Mouse (Mus musculus) neural tube, embryonic 12.5 days (tissue): Measurements from ENCODE around the gene Gje1. TPM values are rescaled to one million over a fixed set of nuclear protein-coding genes. Genes with fewer than 3 reads are reported as not detected.

Experiments used
- ATAC-seq: fragments of 200-750 bp; cut with Nextera tagmentation; 2 replicates; pipeline ENCODE4 v1.8.0; 2017; ENCODE audit warnings: low read depth, mild to moderate bottlenecking, moderate TSS enrichment, moderate library complexity; ENCODE audit not compliant: low FRiP score
- H3K27ac ChIP-seq: fragments of 300-500 bp; sonication (generic); 2 replicates; pipeline ENCODE4 v1.5.1; 2016
- H3K27me3 ChIP-seq: fragments of 300-500 bp; sonication (generic); replicated peaks from 2 replicates; pipeline ENCODE4 v1.6.1; 2016; ENCODE audit warnings: mild to moderate bottlenecking
- H3K36me3 ChIP-seq: fragments of 300-500 bp; sonication (generic); 2 replicates; pipeline ENCODE4 v1.6.1; 2016; ENCODE audit warnings: mild to moderate bottlenecking
- H3K4me1 ChIP-seq: fragments of 300-500 bp; sonication (generic); 2 replicates; pipeline ENCODE4 v1.6.1; 2016
- H3K4me2 ChIP-seq: fragments of 300-500 bp; sonication (generic); replicated peaks from 2 replicates; pipeline ENCODE4 v1.6.1; 2016; ENCODE audit warnings: mild to moderate bottlenecking
- H3K4me3 ChIP-seq: fragments of 300-500 bp; sonication (generic); 2 replicates; pipeline ENCODE4 v1.5.1; 2016
- H3K9ac ChIP-seq: fragments of 300-500 bp; sonication (generic); 2 replicates; pipeline ENCODE4 v1.6.1; 2016; ENCODE audit warnings: mild to moderate bottlenecking
- H3K9me3 ChIP-seq: fragments of 300-500 bp; sonication (generic); 2 replicates; pipeline ENCODE4 v1.6.1; 2016; ENCODE audit warnings: mild to moderate bottlenecking
- WGBS: fragments of 180-500 bp; shearing (Covaris S2); methylation state at CpG from one replicate; pipeline ENCODE4 v1.1.7; 2016; 5-methylcytosine and 5-hydroxymethylcytosine counted together
- polyA plus RNA-seq: library from polyadenylated mRNA; unstranded; fragments of >200 nt; fragmentation: Nextera tagmentation; extraction: Ambion mirVana; gene quantifications from 2 replicates; pipeline ENCODE4 v1.2.1, GENCODE M21; 2016

Gene Gje1
- polyA plus RNA-seq = not detected in 2 replicates

GRCm38 (mm10) chr10:14718114-14718513 is at the start of gene Gje1:
Gene Gje1, minus strand, starts transcription at chr10:14718214.
- ATAC-seq = no peak
- H3K27ac ChIP-seq = no peak within 1 kb of the TSS
- H3K4me2 ChIP-seq = no peak within 1 kb of the TSS
- no peak within 1 kb of the TSS for H3K4me3 ChIP-seq
- H3K27me3 ChIP-seq = no peaks in the 10 kb centered on the region
- H3K4me1 ChIP-seq = no peaks in the 10 kb centered on the region
- no peaks in the 10 kb centered on the region for H3K36me3 ChIP-seq
- H3K9me3 ChIP-seq = no peaks in the 10 kb centered on the region
- 69% methylated on average over 3 of the region's 3 CpGs for WGBS
- H3K9ac ChIP-seq = no peak within 1 kb of the TSS

GRCm38 (mm10) chr10:14760618-14761017 is 42.6 kb upstream of the Gje1 start:
- ATAC-seq = no peak
- WGBS = 20% methylated on average over 8 of the region's 8 CpGs
- peak overlapping the region; percentile 73 for H3K4me2 ChIP-seq
- no peak overlapping the region for H3K9ac ChIP-seq
- H3K4me3 ChIP-seq = peak overlapping the region; percentile 33; the same call in 1 of the 2 replicates
- H3K4me1 ChIP-seq = peaks cover 5% of the 10 kb centered on the region; the same call in 1 of the 2 replicates
- H3K36me3 ChIP-seq = no peaks in the 10 kb centered on the region
- H3K27me3 ChIP-seq = peaks cover 6% of the 10 kb centered on the region; the same call in 1 of the 2 replicates
- no peaks in the 10 kb centered on the region for H3K9me3 ChIP-seq
- no peak overlapping the region for H3K27ac ChIP-seq

- 0 out of 2 replicates have a peak, but pooled peaks have one; percentile 58 for ATAC-seq
- Histone ChIP-seq H3K4me1 (peaks cover 5% of the 10 kb centered on the region; the same call in 1 of the 2 replicates), H3K4me2 (peak overlapping the region; percentile 73), H3K9ac (no peak overlapping the region), H3K36me3 (no peaks in the 10 kb centered on the region), H3K27me3 (peaks cover 6% of the 10 kb centered on the region; the same call in 1 of the 2 replicates), H3K9me3 (no peaks in the 10 kb centered on the region), H3K4me3 (peak overlapping the region; percentile 33), H3K27ac (no peak overlapping the region)
- 2% methylated on average over 35 of the region's 35 CpGs for WGBS
Observed at GRCm38 (mm10) chr10:14759665-14760558, 41.9 kb upstream of the Gje1 start.

- 17% methylated on average over 2 of the region's 2 CpGs for WGBS
- no peak for ATAC-seq
- no peak overlapping the region for H3K4me2 ChIP-seq
- H3K4me1 ChIP-seq = no peaks in the 10 kb centered on the region
- no peak overlapping the region for H3K4me3 ChIP-seq
- H3K27me3 ChIP-seq = no peaks in the 10 kb centered on the region
- H3K27ac ChIP-seq = no peak overlapping the region
- H3K36me3 ChIP-seq = no peaks in the 10 kb centered on the region
- no peak overlapping the region for H3K9ac ChIP-seq
- no peaks in the 10 kb centered on the region for H3K9me3 ChIP-seq
Observed at GRCm38 (mm10) chr10:14734285-14734684, 16.3 kb upstream of the Gje1 start.

GRCm38 (mm10) chr10:14725671-14726070 is 7.7 kb upstream of the Gje1 start:
- H3K9ac ChIP-seq = no peak overlapping the region
- H3K4me3 ChIP-seq = no peak overlapping the region
- 75% methylated on average over 9 of the region's 9 CpGs for WGBS
- no peaks in the 10 kb centered on the region for H3K9me3 ChIP-seq
- no peak for ATAC-seq
- no peaks in the 10 kb centered on the region for H3K27me3 ChIP-seq
- H3K4me1 ChIP-seq = no peaks in the 10 kb centered on the region
- no peak overlapping the region for H3K4me2 ChIP-seq
- no peaks in the 10 kb centered on the region for H3K36me3 ChIP-seq
- H3K27ac ChIP-seq = no peak overlapping the region

GRCm38 (mm10) chr10:14705072-14706066 is 12.6 kb downstream of the Gje1 start, which contains the start of the genes Vta1 and Nmbr:
Gene Vta1, minus strand, starts transcription at chr10:14705560.
Gene Nmbr, plus strand, starts transcription at chr10:14705591.
- peak within 1 kb of the TSS; percentile 74 for H3K27ac ChIP-seq
- no peaks in the 10 kb centered on the region for H3K27me3 ChIP-seq
- peak; percentile 93 for ATAC-seq
- H3K36me3 ChIP-seq = no peaks in the 10 kb centered on the region
- H3K9me3 ChIP-seq = no peaks in the 10 kb centered on the region
- under 1% methylated on average over 50 of the region's 50 CpGs for WGBS
- peak within 1 kb of the TSS; percentile 81 for H3K9ac ChIP-seq
- H3K4me1 ChIP-seq = peaks cover 13% of the 10 kb centered on the region
- peak within 1 kb of the TSS; percentile 90 for H3K4me3 ChIP-seq
- H3K4me2 ChIP-seq = peak within 1 kb of the TSS; percentile 71

GRCm38 (mm10) chr10:14703830-14704420 is 14.1 kb downstream of the Gje1 start:
- H3K36me3 ChIP-seq = no peaks in the 10 kb centered on the region
- no peaks in the 10 kb centered on the region for H3K9me3 ChIP-seq
- peak overlapping the region; percentile 81; the same call in 1 of the 2 replicates for H3K9ac ChIP-seq
- ATAC-seq = peak; percentile 39; the same call in 1 of the 2 replicates
- peak overlapping the region; percentile 90 for H3K4me3 ChIP-seq
- H3K4me1 ChIP-seq = peaks cover 13% of the 10 kb centered on the region
- no peak overlapping the region for H3K27ac ChIP-seq
- WGBS = 24% methylated on average over 4 of the region's 4 CpGs
- H3K27me3 ChIP-seq = no peaks in the 10 kb centered on the region
- H3K4me2 ChIP-seq = peak overlapping the region; percentile 71

GRCm38 (mm10) chr10:14703239-14703638 is 14.8 kb downstream of the Gje1 start:
- 24% methylated on average over 1 of the region's 1 CpGs for WGBS
- H3K27me3 ChIP-seq = no peaks in the 10 kb centered on the region
- peaks cover 13% of the 10 kb centered on the region for H3K4me1 ChIP-seq
- no peaks in the 10 kb centered on the region for H3K9me3 ChIP-seq
- no peak overlapping the region for H3K9ac ChIP-seq
- H3K36me3 ChIP-seq = no peaks in the 10 kb centered on the region
- H3K27ac ChIP-seq = no peak overlapping the region
- H3K4me2 ChIP-seq = peak overlapping the region; percentile 71
- ATAC-seq = peak; percentile 11; the same call in 1 of the 2 replicates
- H3K4me3 ChIP-seq = peak overlapping the region; percentile 90

GRCm38 (mm10) chr10:14690349-14690748 is 27.7 kb downstream of the Gje1 start:
- no peaks in the 10 kb centered on the region for H3K9me3 ChIP-seq
- H3K4me3 ChIP-seq = no peak overlapping the region
- peaks cover 14% of the 10 kb centered on the region for H3K36me3 ChIP-seq
- no peaks in the 10 kb centered on the region for H3K27me3 ChIP-seq
- ATAC-seq = no peak
- H3K4me2 ChIP-seq = no peak overlapping the region
- no peaks in the 10 kb centered on the region; the same call in 1 of the 2 replicates for H3K4me1 ChIP-seq
- no peak overlapping the region for H3K9ac ChIP-seq
- H3K27ac ChIP-seq = no peak overlapping the region
- WGBS = 61% methylated on average over 3 of the region's 3 CpGs

- no peaks in the 10 kb centered on the region for H3K27me3 ChIP-seq
Observed at GRCm38 (mm10) chr10:14688785-14689442, 29.1 kb downstream of the Gje1 start.

GRCm38 (mm10) chr10:14685663-14686062 is 32.4 kb downstream of the Gje1 start:
- Histone ChIP-seq H3K9ac (no peak overlapping the region), H3K36me3 (peaks cover 14% of the 10 kb centered on the region), H3K4me1 (no peaks in the 10 kb centered on the region; the same call in 1 of the 2 replicates), H3K4me3 (no peak overlapping the region), H3K4me2 (no peak overlapping the region), H3K27me3 (no peaks in the 10 kb centered on the region), H3K9me3 (no peaks in the 10 kb centered on the region), H3K27ac (no peak overlapping the region)
- 91% methylated on average over 1 of the region's 1 CpGs for WGBS
- ATAC-seq = no peak

More at GRCm38 (mm10) chr10:14688785-14689442, 29.1 kb downstream of the Gje1 start:
- H3K27ac ChIP-seq = no peak overlapping the region
- H3K36me3 ChIP-seq = peaks cover 14% of the 10 kb centered on the region
- whole genome bisulfite sequencing = 92% methylated on average over 6 of the region's 6 CpGs
- no peak overlapping the region for H3K9ac ChIP-seq
- H3K4me2 ChIP-seq = no peak overlapping the region
- no peak overlapping the region for H3K4me3 ChIP-seq
- H3K4me1 ChIP-seq = no peaks in the 10 kb centered on the region; the same call in 1 of the 2 replicates
- ATAC-seq = no peak
- no peaks in the 10 kb centered on the region for H3K9me3 ChIP-seq
